Mouse (Mus musculus) stomach, embryonic 14.5 days (tissue): Measurements from ENCODE around the gene Ago3. TPM values are rescaled to one million over a fixed set of nuclear protein-coding genes. Genes with fewer than 3 reads are reported as not detected.

Experiments used
- ATAC-seq: fragments of 200-750 bp; cut with Nextera tagmentation; 2 replicates; pipeline ENCODE4 v1.8.0; 2017; ENCODE audit warnings: low read depth, moderate TSS enrichment; ENCODE audit not compliant: insufficient number of reproducible peaks, insufficient read depth, low FRiP score
- H3K27ac ChIP-seq: fragments of 300-500 bp; sonication (generic); 2 replicates; pipeline ENCODE4 v1.5.1; 2014; ENCODE audit warnings: mild to moderate bottlenecking, low read length, moderate library complexity, mixed read lengths
- H3K27me3 ChIP-seq: fragments of 300-500 bp; sonication (generic); 2 replicates; pipeline ENCODE4 v1.6.1; 2014; ENCODE audit warnings: low read length, control low read depth, mixed read lengths; ENCODE audit not compliant: control insufficient read depth, insufficient read depth
- H3K36me3 ChIP-seq: fragments of 300-500 bp; sonication (generic); 2 replicates; pipeline ENCODE4 v1.6.1; 2014; ENCODE audit warnings: mild to moderate bottlenecking, control low read depth, low read length, moderate library complexity, mixed read lengths; ENCODE audit not compliant: control insufficient read depth, insufficient read depth
- H3K4me1 ChIP-seq: fragments of 300-500 bp; sonication (generic); 2 replicates; pipeline ENCODE4 v1.6.1; 2014; ENCODE audit warnings: low read length, control low read depth, mixed read lengths; ENCODE audit not compliant: control insufficient read depth, insufficient read depth
- H3K4me2 ChIP-seq: fragments of 300-500 bp; sonication (generic); replicated peaks from 2 replicates; pipeline ENCODE4 v1.6.1; 2014; ENCODE audit warnings: low read depth, low read length, control low read depth
- H3K4me3 ChIP-seq: fragments of 300-500 bp; sonication (generic); 2 replicates; pipeline ENCODE4 v1.5.1; 2014; ENCODE audit warnings: low read depth, low read length, control low read depth
- H3K9ac ChIP-seq: fragments of 300-500 bp; sonication (generic); replicated peaks from 2 replicates; pipeline ENCODE4 v1.6.1; 2014; ENCODE audit warnings: low read depth, mild to moderate bottlenecking, control low read depth, low read length, moderate library complexity, mixed read lengths
- H3K9me3 ChIP-seq: fragments of 300-500 bp; sonication (generic); 2 replicates; pipeline ENCODE4 v1.6.1; 2016; ENCODE audit warnings: low read depth, low read length, control low read depth; ENCODE audit not compliant: control insufficient read depth
- WGBS: fragments of 180-500 bp; shearing (Covaris S2); extraction: QIAGEN DNeasy Blood & Tissue Kit; methylation state at CpG from one replicate; pipeline ENCODE4 v1.1.7; 2014; 5-methylcytosine and 5-hydroxymethylcytosine counted together
- polyA plus RNA-seq: library from polyadenylated mRNA; unstranded; fragments of >200 nt; fragmentation: Nextera tagmentation; extraction: Ambion mirVana; gene quantifications from 2 replicates; pipeline ENCODE4 v1.2.1, GENCODE M21; 2014

Ago3 gene
- polyA plus RNA-seq, 1 experiment from 2014 or later = 18.7 TPM

GRCm38 (mm10) chr4:126360069-126360468, 69.3 kb downstream of the Ago3 start:
- Histone ChIP-seq H3K9ac (no peak overlapping the region), H3K27ac (no peak overlapping the region), H3K9me3 (no peaks in the 10 kb centered on the region), H3K36me3 (peaks cover 7% of the 10 kb centered on the region), H3K4me3 (no peak overlapping the region), H3K4me1 (no peaks in the 10 kb centered on the region), H3K27me3 (no peaks in the 10 kb centered on the region), H3K4me2 (no peak overlapping the region)
- 84% methylated on average over 1 of the region's 1 CpGs for WGBS
- no peak for ATAC-seq

DNA sequence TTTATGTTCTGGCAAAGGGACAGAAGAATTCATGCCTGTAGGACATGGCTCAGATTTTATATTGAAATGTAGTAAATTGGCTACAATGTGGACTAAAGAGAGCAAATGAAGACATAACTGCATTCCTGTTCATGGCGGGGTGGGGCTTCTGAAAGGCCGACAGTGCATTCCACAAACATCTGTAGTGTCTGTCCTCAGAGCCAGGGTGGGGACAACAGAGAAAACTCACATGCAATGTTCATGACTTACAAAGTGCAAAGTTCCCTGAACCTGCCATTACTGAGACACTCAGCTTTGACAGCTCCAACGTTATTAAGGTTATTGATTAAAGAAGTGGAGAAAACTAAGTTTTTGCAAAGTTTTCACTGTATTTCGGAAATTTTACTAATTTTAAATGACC, 85.9 kb downstream of the Ago3 start:
- no peak for ATAC-seq
- H3K27ac ChIP-seq = no peak overlapping the region
- no peaks in the 10 kb centered on the region for H3K9me3 ChIP-seq
- H3K4me1 ChIP-seq = no peaks in the 10 kb centered on the region
- H3K4me3 ChIP-seq = no peak overlapping the region
- no peak overlapping the region for H3K9ac ChIP-seq
- H3K27me3 ChIP-seq = no peaks in the 10 kb centered on the region
- no peak overlapping the region for H3K4me2 ChIP-seq
- peaks cover 15% of the 10 kb centered on the region; the same call in 1 of the 2 replicates for H3K36me3 ChIP-seq
- WGBS = 58% methylated on average over 4 of the region's 4 CpGs

- no peak for ATAC-seq
- no peak overlapping the region for H3K27ac ChIP-seq
Measured at GRCm38 (mm10) chr4:126339461-126339860, 89.9 kb downstream of the Ago3 start.

DNA sequence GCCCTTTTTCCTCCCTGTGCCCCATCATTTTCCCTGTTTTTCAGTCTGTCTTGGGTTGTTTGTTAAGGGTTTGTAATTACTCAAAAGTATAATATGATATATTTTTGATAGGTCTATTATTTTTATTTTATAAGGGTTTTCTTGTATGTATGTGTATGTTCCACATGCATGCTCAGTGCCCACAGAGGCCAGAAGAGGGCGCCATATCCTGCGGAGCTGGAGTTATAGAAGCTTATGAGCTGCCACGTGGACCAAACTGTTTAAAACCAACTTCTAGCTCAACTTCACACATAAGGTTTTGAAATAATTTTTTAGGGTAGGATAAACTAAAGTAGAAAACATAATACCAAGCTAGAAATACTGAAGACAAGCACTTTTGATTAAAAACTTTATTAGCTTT, 97.0 kb downstream of the Ago3 start:
- no peaks in the 10 kb centered on the region for H3K4me1 ChIP-seq
- no peak for ATAC-seq
- WGBS = 47% methylated on average over 3 of the region's 3 CpGs
- no peaks in the 10 kb centered on the region for H3K27me3 ChIP-seq
- no peaks in the 10 kb centered on the region for H3K36me3 ChIP-seq
- no peak overlapping the region for H3K4me2 ChIP-seq
- H3K4me3 ChIP-seq = no peak overlapping the region
- no peak overlapping the region for H3K9ac ChIP-seq
- no peaks in the 10 kb centered on the region for H3K9me3 ChIP-seq
- no peak overlapping the region for H3K27ac ChIP-seq

More at GRCm38 (mm10) chr4:126339461-126339860, 89.9 kb downstream of the Ago3 start:
- 55% methylated on average over 4 of the region's 4 CpGs for WGBS
- H3K4me2 ChIP-seq = no peak overlapping the region
- no peak overlapping the region for H3K9ac ChIP-seq
- H3K27me3 ChIP-seq = no peaks in the 10 kb centered on the region
- no peaks in the 10 kb centered on the region for H3K36me3 ChIP-seq
- no peaks in the 10 kb centered on the region for H3K4me1 ChIP-seq
- no peak overlapping the region for H3K4me3 ChIP-seq
- H3K9me3 ChIP-seq = no peaks in the 10 kb centered on the region

DNA sequence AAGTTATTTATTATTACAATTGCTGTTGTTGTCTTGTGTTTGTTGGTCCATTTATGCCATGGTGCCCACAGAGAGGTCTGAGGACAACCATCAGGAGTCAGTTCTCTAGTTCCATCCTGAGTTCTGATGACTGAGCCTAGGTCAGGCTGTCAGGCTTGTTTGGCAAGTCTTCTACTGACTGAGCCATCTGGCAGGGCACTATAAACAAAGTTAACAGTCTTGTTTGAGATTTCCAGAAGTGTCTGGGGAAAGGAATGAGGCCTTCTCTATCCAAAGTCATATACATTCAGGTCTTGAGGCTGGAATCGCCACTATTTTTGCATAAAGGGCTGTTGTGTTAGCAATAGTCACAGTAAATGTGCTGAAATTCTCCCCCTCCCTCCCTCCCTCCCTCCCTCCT, 97.6 kb downstream of the Ago3 start:
- H3K27ac ChIP-seq = no peak overlapping the region
- H3K9me3 ChIP-seq = no peaks in the 10 kb centered on the region
- H3K9ac ChIP-seq = no peak overlapping the region
- 62% methylated on average over 1 of the region's 1 CpGs for WGBS
- no peak for ATAC-seq
- H3K36me3 ChIP-seq = no peaks in the 10 kb centered on the region
- no peak overlapping the region for H3K4me2 ChIP-seq
- H3K4me1 ChIP-seq = no peaks in the 10 kb centered on the region
- no peak overlapping the region for H3K4me3 ChIP-seq
- H3K27me3 ChIP-seq = no peaks in the 10 kb centered on the region

- no peaks in the 10 kb centered on the region for H3K4me1 ChIP-seq
- H3K36me3 ChIP-seq = no peaks in the 10 kb centered on the region
- H3K4me2 ChIP-seq = no peak overlapping the region
- no peaks in the 10 kb centered on the region for H3K9me3 ChIP-seq
- ATAC-seq = no peak
- no peak overlapping the region for H3K4me3 ChIP-seq
- H3K27me3 ChIP-seq = no peaks in the 10 kb centered on the region
- H3K9ac ChIP-seq = no peak overlapping the region
- 93% methylated on average over 4 of the region's 4 CpGs for WGBS
- no peak overlapping the region for H3K27ac ChIP-seq
Measured at GRCm38 (mm10) chr4:126330295-126330694, 99.1 kb downstream of the Ago3 start.

GRCm38 (mm10) chr4:126326036-126326435, 103.3 kb downstream of the Ago3 start:
- Histone ChIP-seq H3K36me3 (no peaks in the 10 kb centered on the region), H3K27ac (no peak overlapping the region), H3K9ac (no peak overlapping the region), H3K4me1 (peaks cover 10% of the 10 kb centered on the region; the same call in 1 of the 2 replicates), H3K4me3 (no peak overlapping the region), H3K4me2 (no peak overlapping the region), H3K27me3 (no peaks in the 10 kb centered on the region), H3K9me3 (no peaks in the 10 kb centered on the region)
- ATAC-seq = no peak
- WGBS = 21% methylated on average over 6 of the region's 6 CpGs

DNA sequence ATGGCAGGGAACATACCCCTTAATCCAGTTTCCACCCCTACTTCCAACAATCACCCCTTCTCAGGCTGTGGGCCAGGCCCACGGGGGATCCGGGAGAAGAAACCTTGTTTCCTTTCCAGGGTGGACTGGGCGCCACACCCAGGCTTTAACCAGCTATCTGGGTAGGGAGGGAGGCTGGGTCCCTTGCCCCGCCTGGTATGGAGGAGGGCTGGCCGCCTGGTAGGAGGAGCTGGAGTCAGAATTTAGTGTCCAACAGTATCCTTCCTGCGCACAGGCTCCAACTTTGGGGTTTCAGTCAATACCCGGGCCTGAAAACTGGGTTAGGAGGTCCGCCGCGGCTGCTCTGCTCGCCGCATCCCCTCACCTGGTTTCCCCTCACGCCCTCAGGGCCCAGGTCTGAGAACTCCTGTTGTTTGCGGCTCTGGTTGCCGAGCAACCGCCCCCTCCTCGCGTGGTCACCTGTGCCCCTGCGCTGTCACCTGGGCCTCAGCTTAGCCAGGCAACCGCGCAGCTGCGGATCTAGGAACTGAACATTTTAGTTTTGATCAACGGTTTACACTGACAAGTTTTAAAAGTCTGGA, 104.0 kb downstream of the Ago3 start, which contains the start of gene Tekt2:
Gene Tekt2 (minus strand): TSS at position 408 of the 581 bp plus-strand sequence.
- WGBS = 11% methylated on average over 23 of the region's 23 CpGs
- Histone ChIP-seq H3K9ac (no peak within 1 kb of the TSS), H3K4me1 (peaks cover 14% of the 10 kb centered on the region; the same call in 1 of the 2 replicates), H3K4me3 (peak within 1 kb of the TSS; percentile 18; the same call in 1 of the 2 replicates), H3K27me3 (no peaks in the 10 kb centered on the region), H3K4me2 (peak within 1 kb of the TSS; percentile 33), H3K36me3 (no peaks in the 10 kb centered on the region), H3K27ac (peak within 1 kb of the TSS; percentile 28; the same call in 1 of the 2 replicates), H3K9me3 (no peaks in the 10 kb centered on the region)
- ATAC-seq = peak; percentile 47

- peak overlapping the region; percentile 28; the same call in 1 of the 2 replicates for H3K27ac ChIP-seq
Measured at GRCm38 (mm10) chr4:126324861-126325260, 104.5 kb downstream of the Ago3 start.

More at GRCm38 (mm10) chr4:126324861-126325260, 104.5 kb downstream of the Ago3 start:
- no peaks in the 10 kb centered on the region for H3K27me3 ChIP-seq
- H3K36me3 ChIP-seq = no peaks in the 10 kb centered on the region
- H3K4me2 ChIP-seq = peak overlapping the region; percentile 33
- no peaks in the 10 kb centered on the region for H3K9me3 ChIP-seq
- H3K4me3 ChIP-seq = no peak overlapping the region
- WGBS = 24% methylated on average over 13 of the region's 13 CpGs
- no peak overlapping the region for H3K9ac ChIP-seq
- peaks cover 16% of the 10 kb centered on the region; the same call in 1 of the 2 replicates for H3K4me1 ChIP-seq
- no peak for ATAC-seq
